Mouse (Mus musculus) bone marrow, adult 2 months (tissue): ENCODE data around the gene Cdx4. TPM values are rescaled to one million over a fixed set of nuclear protein-coding genes. Genes with fewer than 3 reads are reported as not detected.

ENCODE experiments used
- H3K27ac ChIP-seq: fragments of 200-500 bp; 2 replicates; pipeline ENCODE4 v1.5.1; 2012; ENCODE audit warnings: low read depth, mild to moderate bottlenecking, control low read depth, inconsistent platforms, low read length; ENCODE audit not compliant: control insufficient read depth, poor library complexity, insufficient read depth
- H3K4me1 ChIP-seq: fragments of 200-500 bp; 2 replicates; pipeline ENCODE4 v1.6.1; 2011; ENCODE audit warnings: low read length; ENCODE audit not compliant: control insufficient read depth, insufficient read depth
- H3K4me3 ChIP-seq: fragments of 200-500 bp; replicated peaks from 2 replicates; pipeline ENCODE3; 2011; ENCODE audit warnings: mild to moderate bottlenecking, low read depth, low read length, control low read depth; ENCODE audit not compliant: control insufficient read depth
- CTCF ChIP-seq: fragments of 200-500 bp; IDR thresholded peaks from 2 replicates; pipeline ENCODE4 v1.5.1; 2011; ENCODE audit warnings: low read length, control low read depth; ENCODE audit not compliant: control insufficient read depth, insufficient read depth
- POLR2A ChIP-seq: fragments of 200-500 bp; IDR thresholded peaks from 2 replicates; pipeline ENCODE4 v1.6.1; 2011; ENCODE audit warnings: low read depth, mild to moderate bottlenecking, control low read depth, low read length, borderline replicate concordance; ENCODE audit not compliant: control insufficient read depth
- WGBS: fragments of 180-500 bp; shearing (Covaris S2); methylation state at CpG from one replicate; pipeline ENCODE4 v1.1.7; 2018; 5-methylcytosine and 5-hydroxymethylcytosine counted together
- polyA plus RNA-seq: library from polyadenylated mRNA; stranded (reverse); fragments of >200 nt; gene quantifications from 2 replicates; pipeline ENCODE4 v1.2.4, GENCODE M21; 2011; ENCODE audit warnings: low replicate concordance; ENCODE audit not compliant: missing spikeins, insufficient read depth, insufficient read length

Gene Cdx4
- polyA plus RNA-seq, 1 experiment: not detected

- Histone ChIP-seq H3K27ac (no peak overlapping the region), H3K4me3 (no peak overlapping the region), H3K4me1 (no peaks in the 10 kb centered on the region)
- TF ChIP-seq CTCF (no peak), POLR2A (no peak)
- WGBS: 79% methylated on average over 5 of the region's 5 CpGs
Measured at GRCm38 (mm10) chrX:103366201-103366600, 45.0 kb downstream of the Cdx4 start.

GRCm38 (mm10) chrX:103368650-103369049 is 47.5 kb downstream of the Cdx4 start:
- no peak overlapping the region for H3K4me3 ChIP-seq
- H3K27ac ChIP-seq: no peak overlapping the region
- 64% methylated on average over 3 of the region's 3 CpGs for WGBS
- TF ChIP-seq CTCF (no peak), POLR2A (no peak)
- H3K4me1 ChIP-seq: no peaks in the 10 kb centered on the region

- whole genome bisulfite sequencing: 35% methylated on average over 2 of the region's 2 CpGs
- Histone ChIP-seq H3K4me3 (no peak overlapping the region), H3K4me1 (no peaks in the 10 kb centered on the region), H3K27ac (no peak overlapping the region)
- TF ChIP-seq CTCF (no peak), POLR2A (no peak)
Measured at GRCm38 (mm10) chrX:103371221-103371620, 50.0 kb downstream of the Cdx4 start.

GRCm38 (mm10) chrX:103371627-103372026 is 50.4 kb downstream of the Cdx4 start:
- Histone ChIP-seq H3K4me1 (no peaks in the 10 kb centered on the region), H3K27ac (no peak overlapping the region), H3K4me3 (no peak overlapping the region)
- WGBS: 18% methylated on average over 2 of the region's 2 CpGs
- TF ChIP-seq CTCF (no peak), POLR2A (no peak)

- Histone ChIP-seq H3K27ac (no peak overlapping the region), H3K4me1 (no peaks in the 10 kb centered on the region), H3K4me3 (no peak overlapping the region)
- 62% methylated on average over 5 of the region's 5 CpGs for WGBS
- TF ChIP-seq CTCF: peak; percentile 3; the same call in 1 of the 2 replicates
- no peak for TF ChIP-seq POLR2A
Measured at GRCm38 (mm10) chrX:103374250-103374649, 53.1 kb downstream of the Cdx4 start.

Other genes starting within 250 kb of the Cdx4 start
- not detected in 2 replicates for gene Nap1l2, start 134.8 kb upstream of the Cdx4 start, polyA plus RNA-seq
- gene Chic1, start 35.1 kb downstream of the Cdx4 start, polyA plus RNA-seq: 0.41 and 0.55 TPM in 2 replicates
- not detected in 2 replicates for gene Tsx, start 93.1 kb downstream of the Cdx4 start, polyA plus RNA-seq
- gene Gm26992, start 100.6 kb downstream of the Cdx4 start, polyA plus RNA-seq: not detected in 2 replicates